In genomic region chr7:27257046-27257851, GRCm38 (mm10) we compare ENCODE assay signal across 8 mouse cellular contexts. TPM values are rescaled to one million over a fixed set of nuclear protein-coding genes. Genes with fewer than 3 reads are reported as not detected.
DNase-seq lines count a peak whose midpoint lies in the region; ATAC-seq lines count a peak whose summit lies in the region.

No protein-coding gene starts in this region.

- DNase-seq in NIH3T3 (ENCODE audit: low read depth), result peak; percentile 57
- DNase-seq in cerebellum, adult 9-11 months, result peak; percentile 85
- peak; percentile 58 to 60 for DNase-seq in layer of hippocampus, postnatal 25 days (ENCODE audit: extremely low spot score in 1 of 2, low spot score in 1 of 2)
- peak; percentile 50 for DNase-seq in lung, postnatal 10 days
- DNase-seq in right cerebral cortex, adult 18-20 months, result peak; percentile 84
- DNase-seq in yolk sac, embryonic 10.5 days (ENCODE audit: low spot score), result no peak

- 7% methylated on average over 27 of the region's 27 CpGs for WGBS in hindbrain, embryonic 13.5 days

- H3K4me1 ChIP-seq in hindbrain, embryonic 13.5 days (replicated peaks), result peaks cover 48% of the 10 kb centered on the region

- H3K27ac ChIP-seq in hindbrain, embryonic 13.5 days, result peak overlapping the region; percentile 96

- ATAC-seq in frontal cortex, adult (ENCODE audit: low TSS enrichment), result peak; percentile 28; the same call in 1 of the 2 replicates
- peak; percentile 23 for ATAC-seq in hindbrain, embryonic 13.5 days (ENCODE audit: low FRiP score)

- no peaks in the 10 kb centered on the region for H3K9me3 ChIP-seq in hindbrain, embryonic 13.5 days

- no peaks in the 10 kb centered on the region for H3K27me3 ChIP-seq in hindbrain, embryonic 13.5 days

- H3K4me2 ChIP-seq in hindbrain, embryonic 13.5 days, result peak overlapping the region; percentile 76

- peaks cover 30% of the 10 kb centered on the region for H3K36me3 ChIP-seq in hindbrain, embryonic 13.5 days

- H3K9ac ChIP-seq in hindbrain, embryonic 13.5 days, result peak overlapping the region; percentile 51; the same call in 1 of the 2 replicates

- peak overlapping the region; percentile 62; the same call in 1 of the 2 replicates for H3K4me3 ChIP-seq in hindbrain, embryonic 13.5 days

RNA-seq across cellular contexts. Expression of gene Numbl, which starts 1.0 kb away (rescaled TPM):
- polyA plus RNA-seq in hindbrain, embryonic 13.5 days (2015; fragmentation: Nextera tagmentation; extraction: Ambion mirVana), result 48.4 and 49.6 TPM in 2 replicates
- total RNA-seq in layer of hippocampus, postnatal 25 days (2021), result 100 to 1,000 TPM; 147 to 149 TPM

RNA-seq across cellular contexts. Expression of gene Coq8b, which starts 24.4 kb away (rescaled TPM):
- 23.8 and 24.9 TPM in 2 replicates for polyA plus RNA-seq in hindbrain, embryonic 13.5 days (2015; fragmentation: Nextera tagmentation; extraction: Ambion mirVana)
- total RNA-seq in layer of hippocampus, postnatal 25 days (2021), result 10 to 100 TPM; 33.8 to 36.0 TPM

RNA-seq across cellular contexts. Expression of gene Itpkc, which starts 28.8 kb away (rescaled TPM):
- 6.1 and 6.5 TPM in 2 replicates for polyA plus RNA-seq in hindbrain, embryonic 13.5 days (2015; fragmentation: Nextera tagmentation; extraction: Ambion mirVana)
- 1 to 10 TPM; 7.2 to 8.3 TPM for total RNA-seq in layer of hippocampus, postnatal 25 days (2021)
